Mouse (Mus musculus) midbrain, embryonic 16.5 days (tissue): ENCODE measurements around the gene Slc38a5. TPM values are rescaled to one million over a fixed set of nuclear protein-coding genes. Genes with fewer than 3 reads are reported as not detected.

Source experiments
- ATAC-seq: fragments of 200-750 bp; cut with Nextera tagmentation; 2 replicates; pipeline ENCODE4 v1.8.0; 2017; ENCODE audit warnings: moderate TSS enrichment
- H3K27ac ChIP-seq: fragments of 300-500 bp; sonication (generic); 2 replicates; pipeline ENCODE4 v1.5.1; 2014; ENCODE audit warnings: mild to moderate bottlenecking, low read length, mixed read lengths
- H3K27me3 ChIP-seq: fragments of 300-500 bp; sonication (generic); 2 replicates; pipeline ENCODE4 v1.6.1; 2014; ENCODE audit warnings: low read depth, low read length, mixed read lengths; ENCODE audit not compliant: control insufficient read depth, insufficient read depth
- H3K36me3 ChIP-seq: fragments of 300-500 bp; sonication (generic); 2 replicates; pipeline ENCODE4 v1.6.1; 2014; ENCODE audit warnings: mild to moderate bottlenecking, low read length, moderate library complexity, mixed read lengths; ENCODE audit not compliant: control insufficient read depth, insufficient read depth
- H3K4me1 ChIP-seq: fragments of 300-500 bp; sonication (generic); 2 replicates; pipeline ENCODE4 v1.6.1; 2014; ENCODE audit warnings: mild to moderate bottlenecking, low read length, mixed read lengths; ENCODE audit not compliant: control insufficient read depth, insufficient read depth
- H3K4me2 ChIP-seq: fragments of 300-500 bp; sonication (generic); 2 replicates; pipeline ENCODE4 v1.6.1; 2014; ENCODE audit warnings: mild to moderate bottlenecking, low read length, mixed read lengths
- H3K4me3 ChIP-seq: fragments of 300-500 bp; sonication (generic); 2 replicates; pipeline ENCODE4 v1.5.1; 2014; ENCODE audit warnings: low read depth, mild to moderate bottlenecking, low read length, moderate library complexity, mixed read lengths
- H3K9ac ChIP-seq: fragments of 300-500 bp; sonication (generic); 2 replicates; pipeline ENCODE4 v1.6.1; 2014; ENCODE audit warnings: low read depth, low read length, mixed read lengths
- H3K9me3 ChIP-seq: fragments of 300-500 bp; sonication (generic); replicated peaks from 2 replicates; pipeline ENCODE4 v1.6.1; 2014; ENCODE audit warnings: mild to moderate bottlenecking, low read length, mixed read lengths; ENCODE audit not compliant: control insufficient read depth, poor library complexity, severe bottlenecking
- WGBS: fragments of 180-500 bp; shearing (Covaris S2); extraction: QIAGEN DNeasy Blood & Tissue Kit; methylation state at CpG from one replicate; pipeline ENCODE4 v1.1.7; 2014; 5-methylcytosine and 5-hydroxymethylcytosine counted together
- polyA plus RNA-seq: library from polyadenylated mRNA; unstranded; fragments of >200 nt; fragmentation: Nextera tagmentation; extraction: Ambion mirVana; gene quantifications from 2 replicates; pipeline ENCODE4 v1.2.1, GENCODE M21; 2015

Gene Slc38a5
- polyA plus RNA-seq, 1 experiment from 2014 or later: 37.7 TPM

DNA sequence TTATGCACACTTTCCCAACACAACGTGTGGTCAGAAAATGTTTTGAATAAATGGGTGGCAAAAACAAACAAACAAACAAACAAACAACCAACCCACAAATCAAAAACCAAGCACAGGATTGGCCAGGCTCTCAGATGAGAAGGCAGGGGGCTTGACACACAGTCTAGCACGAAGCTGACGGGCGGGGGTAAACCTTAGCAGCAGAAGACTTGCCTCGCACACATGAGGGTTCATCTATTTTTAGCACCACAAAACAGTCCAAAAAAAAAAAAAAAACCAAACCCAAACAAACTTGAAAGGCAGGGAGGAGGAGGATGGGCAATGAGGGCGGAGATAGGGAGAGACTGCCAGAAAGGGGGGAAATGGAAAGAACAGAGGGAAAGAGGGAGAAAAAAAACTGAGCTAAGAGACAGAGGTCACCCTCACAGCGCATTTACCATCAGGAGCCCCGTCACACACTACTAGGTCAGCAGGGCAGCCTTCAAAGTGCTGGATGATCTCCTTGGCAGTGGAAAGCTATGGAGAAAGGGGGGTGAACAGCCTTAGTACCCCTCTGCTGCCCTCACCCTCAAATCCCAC lies 22.3 kb upstream of the Slc38a5 start:
- no peak overlapping the region for H3K4me2 ChIP-seq
- peaks cover 8% of the 10 kb centered on the region for H3K4me1 ChIP-seq
- H3K36me3 ChIP-seq: peaks cover 3% of the 10 kb centered on the region
- WGBS: 76% methylated on average over 8 of the region's 8 CpGs
- no peak overlapping the region for H3K9ac ChIP-seq
- H3K4me3 ChIP-seq: no peak overlapping the region
- ATAC-seq: no peak
- no peaks in the 10 kb centered on the region for H3K9me3 ChIP-seq
- H3K27me3 ChIP-seq: no peaks in the 10 kb centered on the region
- no peak overlapping the region for H3K27ac ChIP-seq

DNA sequence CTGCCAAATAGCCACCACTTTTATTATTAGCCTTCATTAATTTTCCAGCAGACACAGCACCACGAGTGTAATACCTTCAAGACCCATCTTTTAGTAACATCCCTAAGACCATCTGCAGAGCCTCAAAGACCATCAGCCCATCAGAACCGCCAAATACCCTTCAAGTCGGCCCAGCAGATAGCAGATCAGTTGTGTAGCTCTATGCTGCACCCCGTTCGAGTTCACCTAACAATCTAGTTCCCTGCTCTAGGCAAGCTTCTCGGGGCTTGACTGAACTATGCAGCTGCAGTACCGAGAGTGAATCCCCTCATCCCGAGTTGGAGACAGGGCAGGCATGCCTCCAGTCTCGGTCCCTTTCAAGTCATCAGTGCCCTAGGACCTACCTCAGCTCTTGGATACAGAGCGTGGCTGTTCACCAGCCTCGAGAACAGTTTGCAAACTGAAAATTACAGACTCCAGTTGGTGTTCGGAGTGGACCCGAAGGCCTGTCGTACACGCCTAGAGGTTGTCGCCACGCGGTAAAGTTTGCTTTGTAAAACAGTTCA lies 19.1 kb upstream of the Slc38a5 start:
- Histone ChIP-seq H3K4me1 (peaks cover 8% of the 10 kb centered on the region), H3K36me3 (no peaks in the 10 kb centered on the region), H3K27me3 (no peaks in the 10 kb centered on the region), H3K9ac (peak overlapping the region; percentile 63), H3K27ac (peak overlapping the region; percentile 76; the same call in 1 of the 2 replicates), H3K4me3 (peak overlapping the region; percentile 50), H3K4me2 (peak overlapping the region; percentile 51), H3K9me3 (no peaks in the 10 kb centered on the region)
- 29% methylated on average over 18 of the region's 18 CpGs for WGBS
- ATAC-seq: peak; percentile 75

DNA sequence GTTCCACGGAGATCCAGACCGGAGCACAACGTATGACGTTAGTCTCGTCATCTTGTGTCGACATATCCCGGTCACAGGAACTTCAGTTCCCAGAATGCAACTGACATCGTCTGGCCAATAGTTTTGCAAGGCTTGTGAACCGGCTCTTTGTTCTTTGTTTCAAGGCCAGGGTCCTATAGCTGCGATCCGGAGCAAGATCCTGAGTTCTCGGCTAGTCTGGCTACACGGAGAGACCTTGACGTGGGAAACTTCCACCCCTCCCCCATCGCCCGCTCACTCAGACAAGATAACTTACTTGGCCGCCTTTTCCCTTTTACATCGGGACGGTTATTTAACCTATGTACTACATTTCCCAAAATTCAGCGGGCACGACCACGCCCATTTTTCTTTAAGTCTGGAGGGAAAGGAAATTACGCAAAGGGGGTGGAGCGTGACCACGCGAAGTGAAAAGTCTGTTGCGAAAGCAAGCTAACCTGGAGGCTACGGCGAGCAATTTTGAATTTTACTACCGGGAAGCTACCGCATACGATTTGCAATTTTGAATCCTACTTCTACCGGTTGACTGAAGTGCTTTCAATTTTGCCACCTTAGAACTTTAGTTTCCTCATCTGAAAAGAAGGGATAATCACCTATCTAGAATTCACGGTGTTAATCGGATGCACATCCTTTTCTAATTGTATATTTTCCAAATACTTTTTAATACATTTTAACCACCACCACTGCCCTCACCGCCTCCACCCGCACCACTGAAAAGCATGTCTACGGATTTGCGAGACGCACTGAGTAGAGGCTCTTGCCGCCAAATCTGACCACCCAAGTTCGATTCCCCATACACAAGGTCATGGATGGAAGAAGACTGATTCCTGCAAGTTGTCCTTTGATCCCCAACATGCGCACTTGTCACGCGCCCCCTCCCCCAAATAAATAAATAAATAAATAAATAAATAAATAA lies 18.3 kb upstream of the Slc38a5 start, which contains the start of gene Ftsj1:
Gene Ftsj1, minus strand, starts transcription at position 73 of the 952 bp plus-strand sequence.
- H3K9me3 ChIP-seq: no peaks in the 10 kb centered on the region
- H3K4me1 ChIP-seq: peaks cover 8% of the 10 kb centered on the region
- ATAC-seq: peak; percentile 94
- peak within 1 kb of the TSS; percentile 76 for H3K27ac ChIP-seq
- no peaks in the 10 kb centered on the region for H3K36me3 ChIP-seq
- WGBS: 18% methylated on average over 45 of the region's 45 CpGs
- peak within 1 kb of the TSS; percentile 63 for H3K9ac ChIP-seq
- H3K27me3 ChIP-seq: no peaks in the 10 kb centered on the region
- H3K4me3 ChIP-seq: peak within 1 kb of the TSS; percentile 50
- H3K4me2 ChIP-seq: peak within 1 kb of the TSS; percentile 56

DNA sequence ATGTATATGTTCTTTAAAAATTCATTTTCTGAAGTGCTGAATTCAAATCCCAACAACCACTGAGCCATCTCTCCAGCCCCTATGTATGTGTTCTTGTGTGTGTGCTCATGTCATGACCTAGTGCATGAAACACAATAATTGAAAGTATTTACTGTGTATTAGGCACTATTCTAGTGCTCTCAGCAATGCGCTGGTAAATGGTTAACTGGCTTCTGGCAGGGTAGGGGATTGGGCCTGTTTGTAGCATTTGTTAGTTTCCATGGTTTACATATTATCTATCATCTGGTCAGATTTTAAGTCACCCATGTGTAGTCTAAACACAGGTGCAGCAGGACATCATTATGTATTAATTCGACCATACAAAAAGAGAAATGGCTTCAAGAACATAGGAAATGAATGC lies 17.2 kb upstream of the Slc38a5 start:
- Histone ChIP-seq H3K36me3 (no peaks in the 10 kb centered on the region), H3K27ac (no peak overlapping the region), H3K9ac (no peak overlapping the region), H3K4me2 (no peak overlapping the region), H3K27me3 (no peaks in the 10 kb centered on the region), H3K4me3 (no peak overlapping the region), H3K9me3 (no peaks in the 10 kb centered on the region), H3K4me1 (peaks cover 8% of the 10 kb centered on the region)
- WGBS: 82% methylated on average over 2 of the region's 2 CpGs
- no peak for ATAC-seq

DNA sequence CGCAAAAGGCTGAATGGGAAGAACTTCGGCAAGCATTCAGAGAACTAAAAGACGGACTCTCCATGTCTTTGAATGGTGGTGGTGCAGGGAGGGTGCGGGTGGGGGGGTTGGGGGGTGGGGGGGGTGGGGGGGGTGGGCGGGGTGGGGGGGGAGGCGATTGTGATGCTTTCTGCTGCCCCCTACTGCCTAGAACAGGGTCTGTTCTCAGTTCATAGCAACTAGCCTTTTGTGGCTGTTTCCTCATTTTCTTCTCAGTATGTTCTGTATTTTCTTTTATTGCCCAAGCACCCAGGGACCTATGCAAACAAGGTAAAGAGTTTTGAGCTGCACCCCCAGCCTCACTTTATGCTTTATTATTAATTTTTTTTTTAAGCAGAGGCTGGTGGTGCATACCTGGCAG lies 15.1 kb upstream of the Slc38a5 start:
- H3K9me3 ChIP-seq: no peaks in the 10 kb centered on the region
- no peak overlapping the region for H3K4me2 ChIP-seq
- H3K4me3 ChIP-seq: no peak overlapping the region
- no peak overlapping the region for H3K9ac ChIP-seq
- H3K36me3 ChIP-seq: no peaks in the 10 kb centered on the region
- no peaks in the 10 kb centered on the region for H3K27me3 ChIP-seq
- peaks cover 6% of the 10 kb centered on the region for H3K4me1 ChIP-seq
- ATAC-seq: no peak
- H3K27ac ChIP-seq: no peak overlapping the region
- 46% methylated on average over 3 of the region's 6 CpGs for WGBS

DNA sequence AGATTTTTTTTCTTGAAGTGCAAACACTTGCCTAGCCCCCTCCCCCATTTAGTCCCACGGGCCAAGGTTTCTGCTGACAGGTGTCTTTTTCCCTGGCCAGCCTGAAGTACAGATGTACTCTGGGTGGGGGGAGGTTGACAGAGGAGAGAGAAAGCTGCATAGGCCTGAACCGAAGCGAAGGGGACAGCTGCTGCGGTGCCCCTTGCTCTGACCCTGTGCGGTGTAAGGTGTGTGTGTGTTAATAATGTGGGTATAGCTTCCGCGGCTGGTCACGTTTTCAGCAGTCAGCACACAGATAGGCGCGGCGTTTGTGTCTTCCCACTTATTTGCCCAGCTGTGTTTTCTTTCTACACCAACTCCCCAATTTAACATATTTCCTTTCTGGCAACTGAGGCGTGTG lies 11.5 kb upstream of the Slc38a5 start:
- Histone ChIP-seq H3K36me3 (no peaks in the 10 kb centered on the region), H3K4me3 (no peak overlapping the region), H3K9me3 (no peaks in the 10 kb centered on the region), H3K4me1 (no peaks in the 10 kb centered on the region), H3K4me2 (no peak overlapping the region), H3K27ac (no peak overlapping the region), H3K27me3 (no peaks in the 10 kb centered on the region), H3K9ac (no peak overlapping the region)
- no peak for ATAC-seq
- WGBS: 83% methylated on average over 12 of the region's 12 CpGs

DNA sequence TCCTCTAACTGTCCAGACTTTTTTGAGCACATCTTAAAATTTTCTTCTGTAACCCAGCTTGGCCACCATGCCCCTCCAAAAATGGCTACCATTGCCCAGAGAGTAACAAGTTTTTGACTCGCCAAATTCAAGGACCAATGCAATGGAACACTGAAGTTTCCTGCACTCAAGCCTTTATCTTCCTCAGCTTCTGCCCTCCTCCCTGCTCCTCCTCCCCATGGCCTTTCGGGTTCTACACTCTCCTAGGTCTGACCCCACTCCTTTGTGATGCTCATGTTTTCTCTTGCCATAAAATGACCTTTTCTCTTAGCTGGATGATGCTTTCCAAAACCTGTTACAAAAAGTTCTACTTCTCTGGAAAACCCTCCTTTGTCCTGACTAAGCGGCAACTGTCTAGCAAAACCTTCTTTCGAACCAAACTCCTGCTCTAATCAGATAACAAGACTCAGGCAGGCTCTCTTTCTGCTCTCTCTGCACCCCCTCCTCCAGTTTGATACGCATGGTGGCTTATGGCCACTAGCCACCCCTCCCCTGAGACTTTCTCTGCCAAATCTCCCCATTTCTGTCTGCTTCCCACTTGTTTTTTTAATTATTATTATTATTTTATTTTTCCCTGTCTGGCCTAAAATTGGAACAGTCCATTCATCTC lies 7.7 kb upstream of the Slc38a5 start:
- H3K36me3 ChIP-seq: no peaks in the 10 kb centered on the region
- 85% methylated on average over 5 of the region's 5 CpGs for WGBS
- no peak overlapping the region for H3K4me3 ChIP-seq
- no peak overlapping the region for H3K4me2 ChIP-seq
- no peak for ATAC-seq
- H3K27me3 ChIP-seq: no peaks in the 10 kb centered on the region
- no peaks in the 10 kb centered on the region for H3K9me3 ChIP-seq
- no peaks in the 10 kb centered on the region for H3K4me1 ChIP-seq
- no peak overlapping the region for H3K27ac ChIP-seq
- no peak overlapping the region for H3K9ac ChIP-seq

DNA sequence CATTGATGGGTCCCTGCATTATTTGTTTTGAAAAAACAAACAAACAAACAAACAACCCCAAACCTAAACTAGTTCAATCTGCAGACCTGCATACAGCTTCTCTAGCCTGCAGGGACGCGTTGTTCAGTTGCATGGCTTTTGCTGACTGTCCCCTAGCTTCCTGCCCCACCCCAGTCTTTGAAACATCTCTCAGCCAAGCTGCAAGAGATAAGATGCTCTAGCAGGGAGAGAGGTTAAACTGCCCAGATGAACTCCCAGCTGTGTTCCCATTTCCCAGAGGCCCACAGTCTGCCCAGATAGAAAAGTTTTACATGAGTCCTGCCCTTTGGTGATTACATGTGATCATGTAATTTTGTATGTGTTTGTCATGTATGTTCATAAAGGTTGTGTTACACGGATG lies 6.7 kb upstream of the Slc38a5 start:
- Histone ChIP-seq H3K9me3 (no peaks in the 10 kb centered on the region), H3K36me3 (no peaks in the 10 kb centered on the region), H3K27ac (no peak overlapping the region), H3K4me2 (no peak overlapping the region), H3K9ac (no peak overlapping the region), H3K4me1 (no peaks in the 10 kb centered on the region), H3K27me3 (no peaks in the 10 kb centered on the region), H3K4me3 (no peak overlapping the region)
- 85% methylated on average over 3 of the region's 3 CpGs for WGBS
- ATAC-seq: no peak
